Mouse (Mus musculus): ENCODE measurements around the gene Ttyh2. TPM values are rescaled to one million over a fixed set of nuclear protein-coding genes. Genes with fewer than 3 reads are reported as not detected.
A peak's percentile ranks its signal among the peaks of the same experiment; 100 is the strongest.

The Ttyh2 gene
- polyA plus RNA-seq, 1 experiment from 2014 or later, result 33.0 TPM

DNA sequence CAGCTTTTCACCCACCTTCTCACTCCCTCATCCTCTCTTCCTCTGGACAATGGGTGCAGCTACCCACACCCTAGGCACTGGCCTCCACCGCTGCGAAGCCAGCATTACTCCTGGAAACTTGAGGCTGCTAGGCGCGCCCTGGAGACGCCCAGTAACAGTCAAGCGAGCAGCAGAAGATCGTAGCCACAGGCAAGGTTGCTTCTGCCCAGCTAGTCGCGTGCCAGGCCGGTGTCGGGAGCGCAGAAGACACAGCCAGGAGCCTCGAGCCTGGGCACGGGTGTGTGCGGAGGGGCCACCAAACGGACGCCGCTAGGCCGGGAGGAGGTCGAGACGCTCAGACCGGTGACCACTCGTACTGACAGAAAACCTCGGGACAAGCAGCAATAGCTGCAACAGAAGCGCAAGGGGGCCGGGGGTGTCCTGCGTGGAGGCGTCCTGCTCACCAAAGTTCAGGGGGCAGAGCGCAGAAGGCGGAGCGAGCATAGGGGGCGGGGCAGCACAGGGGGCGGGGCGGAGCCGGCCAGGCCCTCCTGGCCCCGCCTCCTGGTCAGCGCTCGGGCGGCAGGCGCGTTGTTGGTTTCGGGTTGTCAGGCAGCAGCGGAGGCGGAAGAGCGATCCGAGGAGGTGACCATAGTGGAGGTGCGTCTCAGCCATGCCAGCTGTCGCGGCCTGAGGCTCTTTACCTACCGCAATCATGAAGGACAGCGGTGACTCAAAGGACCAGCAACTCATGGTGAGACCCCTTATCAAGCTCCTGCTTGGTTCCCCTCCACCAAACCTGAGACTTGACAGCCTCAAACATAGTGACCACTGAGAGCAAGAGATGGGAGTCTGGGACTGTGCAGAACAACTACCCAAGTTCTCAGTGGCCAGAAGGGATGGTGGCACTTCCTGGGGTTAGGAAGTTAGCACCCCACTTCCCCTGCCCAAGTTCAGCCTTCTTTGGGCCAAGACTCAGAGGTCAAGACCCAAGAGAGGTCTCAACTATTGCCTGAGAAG lies 89.9 kb downstream of the Ttyh2 start, which contains the start of gene Kif19a:
Kif19a (plus strand) TSS at position 569 of the 999 bp plus-strand sequence.
- no peaks in the 10 kb centered on the region for H3K36me3 ChIP-seq
- H3K27me3 ChIP-seq, result peaks cover 38% of the 10 kb centered on the region
- ATAC-seq (ENCODE audit: low FRiP score), result peak; percentile 46; the same call in 1 of the 2 replicates
- peak within 1 kb of the TSS; percentile 66 for H3K9ac ChIP-seq
- H3K4me3 ChIP-seq, result peak within 1 kb of the TSS; percentile 47
- H3K27ac ChIP-seq, result no peak within 1 kb of the TSS
- WGBS, result 3% methylated on average over 51 of the region's 51 CpGs
- H3K4me2 ChIP-seq, result peak within 1 kb of the TSS; percentile 80
- H3K4me1 ChIP-seq (replicated peaks), result peaks cover 18% of the 10 kb centered on the region
- no peaks in the 10 kb centered on the region for H3K9me3 ChIP-seq

DNA sequence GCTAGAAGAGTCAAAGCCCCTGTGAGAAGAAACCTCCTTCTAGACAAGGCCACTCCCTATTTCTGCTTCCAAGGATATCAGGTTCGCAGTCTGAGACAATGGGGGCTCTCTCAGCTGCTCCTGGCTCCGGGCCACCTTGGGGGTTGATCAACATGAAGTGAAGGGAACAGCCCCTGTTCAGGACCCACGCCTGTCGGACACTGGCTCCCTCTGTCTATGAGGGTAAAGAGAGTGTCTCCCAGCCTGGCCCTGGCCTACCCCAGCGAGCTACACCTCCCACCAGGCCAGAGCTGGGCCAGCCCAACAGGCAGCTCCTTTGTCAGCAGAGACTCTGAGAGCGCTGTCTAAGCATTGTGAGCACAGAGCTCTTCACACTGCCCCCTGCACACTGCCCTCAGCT lies 94.7 kb downstream of the Ttyh2 start:
- peak; percentile 49; the same call in 1 of the 2 replicates for ATAC-seq (ENCODE audit: low FRiP score)
- Histone ChIP-seq H3K27me3 (peaks cover 22% of the 10 kb centered on the region), H3K4me2 (no peak overlapping the region), H3K36me3 (no peaks in the 10 kb centered on the region), H3K27ac (no peak overlapping the region), H3K9ac (no peak overlapping the region), H3K4me3 (no peak overlapping the region), H3K9me3 (no peaks in the 10 kb centered on the region), H3K4me1 (replicated peaks) (peaks cover 19% of the 10 kb centered on the region)
- 43% methylated on average over 6 of the region's 6 CpGs for WGBS

Other genes with a start within 250 kb of the Ttyh2 start
- gene Rpl38, start 6.9 kb upstream of the Ttyh2 start, polyA plus RNA-seq (2015; fragmentation: Nextera tagmentation; extraction: Ambion mirVana), result 809 and 885 TPM in 2 replicates
- gene Dnaic2, start 52.0 kb downstream of the Ttyh2 start, polyA plus RNA-seq (2015; fragmentation: Nextera tagmentation; extraction: Ambion mirVana), result 2.9 and 3.8 TPM in 2 replicates
- gene Kif19a, start 90.0 kb downstream of the Ttyh2 start, polyA plus RNA-seq (2015; fragmentation: Nextera tagmentation; extraction: Ambion mirVana), result 1.2 and 1.3 TPM in 2 replicates
- 21.4 and 22.3 TPM in 2 replicates for gene Btbd17, start 120.5 kb downstream of the Ttyh2 start, polyA plus RNA-seq (2015; fragmentation: Nextera tagmentation; extraction: Ambion mirVana)
- not detected in 2 replicates for gene Gpr142, start 123.5 kb downstream of the Ttyh2 start, polyA plus RNA-seq (2015; fragmentation: Nextera tagmentation; extraction: Ambion mirVana)
- gene Gprc5c, start 175.7 kb downstream of the Ttyh2 start, polyA plus RNA-seq (2015; fragmentation: Nextera tagmentation; extraction: Ambion mirVana), result 9.9 and 11.9 TPM in 2 replicates
- 0.69 and 1.2 TPM in 2 replicates for gene Cd300a, start 214.6 kb downstream of the Ttyh2 start, polyA plus RNA-seq (2015; fragmentation: Nextera tagmentation; extraction: Ambion mirVana)

Data from hindbrain, embryonic 13.5 days (tissue).